Mouse (Mus musculus) heart, embryonic 14.5 days (tissue): Measurements from ENCODE around the gene Syt12. TPM values are rescaled to one million over a fixed set of nuclear protein-coding genes. Genes with fewer than 3 reads are reported as not detected.

ENCODE experiments used
- ATAC-seq: fragments of 200-750 bp; cut with Nextera tagmentation; 2 replicates; pipeline ENCODE4 v1.8.0; 2017; ENCODE audit warnings: low read depth, moderate TSS enrichment; ENCODE audit not compliant: insufficient number of reproducible peaks, insufficient read depth, low FRiP score
- H3K27ac ChIP-seq, 2 experiments: fragments of 200-500 bp in 1 of 2; fragments of 300-500 bp in 1 of 2; sonication (generic) in 1 of 2; replicated peaks in 1 of 2; 2 replicates each; pipeline ENCODE4 v1.5.1; 2012 to 2014; ENCODE audit warnings: low read depth in 2 of 2, low read length in 2 of 2, control low read depth in 1 of 2, mild to moderate bottlenecking in 1 of 2, mixed read lengths in 1 of 2; ENCODE audit not compliant: control insufficient read depth in 1 of 2, insufficient read depth in 1 of 2
- H3K27me3 ChIP-seq: fragments of 300-500 bp; sonication (generic); 2 replicates; pipeline ENCODE4 v1.6.1; 2014; ENCODE audit warnings: mild to moderate bottlenecking, low read length, control low read depth; ENCODE audit not compliant: control insufficient read depth, insufficient read depth
- H3K36me3 ChIP-seq: fragments of 300-500 bp; sonication (generic); 2 replicates; pipeline ENCODE4 v1.6.1; 2014; ENCODE audit warnings: mild to moderate bottlenecking, control low read depth, low read length, mixed read lengths; ENCODE audit not compliant: control insufficient read depth, insufficient read depth
- H3K4me1 ChIP-seq, 2 experiments: fragments of 200-500 bp in 1 of 2; fragments of 300-500 bp in 1 of 2; sonication (generic) in 1 of 2; 2 replicates each; pipeline ENCODE4 v1.6.1; 2012 to 2014; ENCODE audit warnings: low read length in 2 of 2, control low read depth in 1 of 2, mixed read lengths in 1 of 2; ENCODE audit not compliant: control insufficient read depth in 2 of 2, insufficient read depth in 2 of 2
- H3K4me2 ChIP-seq: fragments of 300-500 bp; sonication (generic); 2 replicates; pipeline ENCODE4 v1.6.1; 2014; ENCODE audit warnings: mild to moderate bottlenecking, low read length
- H3K4me3 ChIP-seq, 2 experiments: fragments of 200-500 bp in 1 of 2; fragments of 300-500 bp in 1 of 2; sonication (generic) in 1 of 2; 2 replicates each; pipeline ENCODE4 v1.5.1; 2012 to 2014; ENCODE audit warnings: low read length in 2 of 2, mild to moderate bottlenecking in 2 of 2, control low read depth in 1 of 2, low read depth in 1 of 2, moderate library complexity in 1 of 2; ENCODE audit not compliant: control insufficient read depth in 1 of 2, insufficient read depth in 1 of 2
- H3K9ac ChIP-seq: fragments of 300-500 bp; sonication (generic); 2 replicates; pipeline ENCODE4 v1.6.1; 2014; ENCODE audit warnings: mild to moderate bottlenecking, low read length
- H3K9me3 ChIP-seq: fragments of 300-500 bp; sonication (generic); 2 replicates; pipeline ENCODE4 v1.6.1; 2016; ENCODE audit warnings: low read length, control low read depth; ENCODE audit not compliant: control insufficient read depth
- WGBS: fragments of 180-500 bp; shearing (Covaris S2); extraction: QIAGEN DNeasy Blood & Tissue Kit; methylation state at CpG from one replicate; pipeline ENCODE4 v1.1.7; 2014; 5-methylcytosine and 5-hydroxymethylcytosine counted together
- polyA plus RNA-seq: library from polyadenylated mRNA; unstranded; fragments of >200 nt; fragmentation: Nextera tagmentation; extraction: Ambion mirVana; gene quantifications from 2 replicates; pipeline ENCODE4 v1.2.1, GENCODE M21; 2014

Gene Syt12
- polyA plus RNA-seq, 1 experiment from 2014 or later = 0.95 TPM

GRCm38 (mm10) chr19:4482111-4482859, 5.0 kb upstream of the Syt12 start:
- Histone ChIP-seq H3K4me3 (no peak overlapping the region), H3K4me1 (peaks cover 4 to 5% of the 10 kb centered on the region in 2 experiments; a peak in 3 of 4 replicates), H3K27ac (no peak overlapping the region), H3K9me3 (no peaks in the 10 kb centered on the region), H3K36me3 (no peaks in the 10 kb centered on the region), H3K9ac (no peak overlapping the region), H3K27me3 (no peaks in the 10 kb centered on the region), H3K4me2 (no peak overlapping the region)
- WGBS = 85% methylated on average over 3 of the region's 3 CpGs
- no peak for ATAC-seq

- WGBS = 41% methylated on average over 4 of the region's 4 CpGs
- H3K4me2 ChIP-seq = no peak overlapping the region
- no peaks in the 10 kb centered on the region for H3K9me3 ChIP-seq
- H3K4me1 ChIP-seq = peaks cover 4 to 6% of the 10 kb centered on the region in 2 experiments; a peak in 3 of 4 replicates
- H3K36me3 ChIP-seq = no peaks in the 10 kb centered on the region
- H3K9ac ChIP-seq = no peak overlapping the region
- no peak overlapping the region for H3K4me3 ChIP-seq
- ATAC-seq = no peak
- H3K27ac ChIP-seq = no peak overlapping the region
- peaks cover 5% of the 10 kb centered on the region for H3K27me3 ChIP-seq
These were observed 4.1 kb upstream of the Syt12 start for GRCm38 (mm10) chr19:4481326-4481725.

GRCm38 (mm10) chr19:4480041-4480440, 2.8 kb upstream of the Syt12 start:
- no peaks in the 10 kb centered on the region for H3K9me3 ChIP-seq
- ATAC-seq = no peak
- H3K27me3 ChIP-seq = peaks cover 16% of the 10 kb centered on the region
- no peak overlapping the region for H3K9ac ChIP-seq
- no peak overlapping the region for H3K4me2 ChIP-seq
- peaks cover 4 to 6% of the 10 kb centered on the region in 2 experiments; a peak in 3 of 4 replicates for H3K4me1 ChIP-seq
- 87% methylated on average over 2 of the region's 2 CpGs for WGBS
- no peak overlapping the region for H3K4me3 ChIP-seq
- H3K27ac ChIP-seq = no peak overlapping the region
- no peaks in the 10 kb centered on the region for H3K36me3 ChIP-seq

- Histone ChIP-seq H3K4me2 (peak overlapping the region; percentile 57), H3K27me3 (peaks cover 23% of the 10 kb centered on the region), H3K9me3 (no peaks in the 10 kb centered on the region), H3K9ac (no peak overlapping the region), H3K27ac (no peak overlapping the region), H3K36me3 (no peaks in the 10 kb centered on the region), H3K4me1 (peaks cover 4 to 6% of the 10 kb centered on the region in 2 experiments; a peak in 3 of 4 replicates), H3K4me3 (no peak overlapping the region)
- no peak for ATAC-seq
- 20% methylated on average over 1 of the region's 1 CpGs for WGBS
These were observed 906 bp upstream of the Syt12 start for GRCm38 (mm10) chr19:4478190-4478516.

GRCm38 (mm10) chr19:4476601-4477257, 518 bp downstream of the Syt12 start:
- under 1% methylated on average over 55 of the region's 70 CpGs for whole genome bisulfite sequencing

GRCm38 (mm10) chr19:4475224-4475925, 1.9 kb downstream of the Syt12 start:
- H3K9ac ChIP-seq = no peak overlapping the region
- peaks cover 23% of the 10 kb centered on the region for H3K27me3 ChIP-seq
- no peak overlapping the region for H3K4me2 ChIP-seq
- no peak overlapping the region for H3K27ac ChIP-seq
- H3K9me3 ChIP-seq = no peaks in the 10 kb centered on the region
- H3K4me3 ChIP-seq = no peak overlapping the region
- 76% methylated on average over 11 of the region's 11 CpGs for WGBS
- peaks cover 4 to 6% of the 10 kb centered on the region in 2 experiments; a peak in 3 of 4 replicates for H3K4me1 ChIP-seq
- no peak for ATAC-seq
- no peaks in the 10 kb centered on the region for H3K36me3 ChIP-seq

More at GRCm38 (mm10) chr19:4476601-4477257, 518 bp downstream of the Syt12 start:
- Histone ChIP-seq H3K9ac (peak overlapping the region; percentile 59), H3K9me3 (no peaks in the 10 kb centered on the region), H3K4me1 (peaks cover 4 to 6% of the 10 kb centered on the region in 2 experiments; a peak in 3 of 4 replicates), H3K4me2 (peak overlapping the region; percentile 94), H3K27ac (no peak overlapping the region), H3K4me3 (peak overlapping the region; percentile 38 to 43), H3K27me3 (peaks cover 23% of the 10 kb centered on the region), H3K36me3 (no peaks in the 10 kb centered on the region)
- peak; percentile 35; the same call in 1 of the 2 replicates for ATAC-seq

- H3K4me2 ChIP-seq = no peak overlapping the region
- H3K9ac ChIP-seq = no peak overlapping the region
- peaks cover 4 to 6% of the 10 kb centered on the region in 2 experiments; a peak in 3 of 4 replicates for H3K4me1 ChIP-seq
- no peak overlapping the region for H3K27ac ChIP-seq
- H3K9me3 ChIP-seq = no peaks in the 10 kb centered on the region
- peaks cover 23% of the 10 kb centered on the region for H3K27me3 ChIP-seq
- no peak overlapping the region for H3K4me3 ChIP-seq
- 45% methylated on average over 3 of the region's 3 CpGs for WGBS
- no peak for ATAC-seq
- no peaks in the 10 kb centered on the region for H3K36me3 ChIP-seq
These were observed 2.5 kb downstream of the Syt12 start for GRCm38 (mm10) chr19:4474739-4475138.
